Mouse (Mus musculus) CH12.LX (cell line): ENCODE data around the gene Eps8l2.

Source experiments
- BHLHE40 ChIP-seq: IDR thresholded peaks from 2 replicates; pipeline ENCODE4 v1.6.1; 2011; ENCODE audit warnings: mild to moderate bottlenecking, low read depth, low read length, improper control_type of control experiment
- CHD2 ChIP-seq: IDR thresholded peaks from 2 replicates; pipeline ENCODE4 v1.6.1; 2011; ENCODE audit warnings: low read length, improper control_type of control experiment
- CTCF ChIP-seq, 2 experiments: IDR thresholded peaks in 1 of 2; conservative IDR thresholded peaks in 1 of 2; 2 replicates each; pipeline ENCODE4 v1.5.1; 2011 to 2012; ENCODE audit warnings: low read depth in 2 of 2, low read length in 2 of 2, improper control_type of control experiment in 1 of 2, inconsistent platforms in 1 of 2, mild to moderate bottlenecking in 1 of 2, moderate library complexity in 1 of 2
- EP300 ChIP-seq: IDR thresholded peaks from 2 replicates; pipeline ENCODE4 v1.6.1; 2011; ENCODE audit warnings: low read length, improper control_type of control experiment
- MAX ChIP-seq: IDR thresholded peaks from 2 replicates; pipeline ENCODE4 v1.6.1; 2011; ENCODE audit warnings: low read length, improper control_type of control experiment
- RAD21 ChIP-seq: IDR thresholded peaks from 2 replicates; pipeline ENCODE4 v1.6.1; 2011; ENCODE audit warnings: low read depth, mild to moderate bottlenecking, low read length, improper control_type of control experiment, moderate library complexity
- UBTF ChIP-seq: IDR thresholded peaks from 2 replicates; pipeline ENCODE4 v1.6.1; 2012; ENCODE audit warnings: low read depth, mild to moderate bottlenecking, inconsistent platforms, low read length, improper control_type of control experiment, moderate library complexity

DNA sequence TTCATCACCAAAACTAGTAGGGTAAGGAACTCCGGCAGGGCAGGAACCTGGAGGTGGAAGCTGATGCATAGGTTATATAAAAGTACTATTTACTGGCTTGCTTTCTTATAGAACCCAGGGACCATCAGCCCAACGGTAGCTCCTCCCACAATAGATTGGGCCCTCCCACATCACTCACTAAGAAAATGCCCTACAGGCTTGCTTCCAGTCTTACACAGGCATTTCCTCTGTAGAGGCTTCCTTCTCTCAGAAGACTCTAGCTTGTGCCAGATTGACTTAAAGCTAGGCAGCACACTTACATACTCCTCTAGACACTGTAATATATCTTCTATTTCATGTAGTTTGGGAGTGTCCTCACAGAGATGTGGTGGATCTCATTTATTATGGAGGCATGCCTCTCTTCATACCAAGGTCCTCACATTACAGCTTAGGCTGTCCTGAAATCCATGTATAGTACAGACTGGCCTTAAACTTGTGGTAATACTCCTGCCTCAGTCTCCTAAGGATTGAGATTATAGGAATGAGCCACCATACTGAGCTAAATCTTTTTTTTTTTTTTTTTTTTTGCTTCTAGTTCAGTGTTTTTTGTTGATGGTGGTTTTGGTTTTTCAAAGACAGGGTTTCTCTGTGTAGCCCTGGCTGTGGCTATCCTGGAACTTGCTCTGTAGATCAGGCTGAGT, 49.3 kb downstream of the Eps8l2 start:
- TF ChIP-seq EP300: no peak
- no peak for TF ChIP-seq CTCF (conservative IDR thresholded peaks at IDR 0.05 in 1 of 2, IDR thresholded peaks at IDR 0.05 in 1 of 2; ENCODE audit: low read depth in 2 of 2, low read length in 2 of 2)
- TF ChIP-seq UBTF: no peak
- TF ChIP-seq BHLHE40: no peak
- TF ChIP-seq RAD21: no peak
- TF ChIP-seq CHD2: no peak
- TF ChIP-seq MAX: no peak
